Mouse (Mus musculus) MEL (cell line): ENCODE measurements around the gene Mesd. TPM values are rescaled to one million over a fixed set of nuclear protein-coding genes. Genes with fewer than 3 reads are reported as not detected.

Experiments used
- DNase-seq: peaks from one replicate; pipeline ENCODE4 v3.0.0; 2011; ENCODE audit warnings: low read depth, low spot score
- H3K27ac ChIP-seq: 2 replicates; pipeline ENCODE4 v1.5.1; 2012; ENCODE audit warnings: low read depth, mild to moderate bottlenecking, control low read depth, low read length, moderate library complexity; ENCODE audit not compliant: control insufficient read depth
- H3K27me3 ChIP-seq, 2 experiments: fragments of 150-350 bp in 1 of 2; sonication (generic) in 1 of 2; 2 replicates each; pipeline ENCODE4 v1.6.1; 2012; ENCODE audit warnings: low read length in 2 of 2, mild to moderate bottlenecking in 2 of 2, improper control_type of control experiment in 1 of 2, moderate library complexity in 1 of 2; ENCODE audit not compliant: insufficient read depth in 2 of 2, control insufficient read depth in 1 of 2
- H3K36me3 ChIP-seq, 2 experiments: 2 replicates each; pipeline ENCODE4 v1.6.1; 2012 to 2014; ENCODE audit warnings: low read length in 2 of 2, improper control_type of control experiment in 1 of 2, inconsistent platforms in 1 of 2, mild to moderate bottlenecking in 1 of 2; ENCODE audit not compliant: insufficient read depth in 2 of 2, control insufficient read depth in 1 of 2
- H3K4me1 ChIP-seq, 2 experiments: fragments of 150-350 bp in 1 of 2; sonication (generic) in 1 of 2; 2 replicates each; pipeline ENCODE4 v1.6.1; 2012; ENCODE audit warnings: low read length in 2 of 2, improper control_type of control experiment in 1 of 2, mild to moderate bottlenecking in 1 of 2; ENCODE audit not compliant: insufficient read depth in 2 of 2, control insufficient read depth in 1 of 2
- H3K4me3 ChIP-seq, 2 experiments: fragments of 150-350 bp in 1 of 2; sonication (generic) in 1 of 2; 2 replicates each; pipeline ENCODE4 v1.5.1; 2012; ENCODE audit warnings: low read depth in 2 of 2, low read length in 2 of 2, mild to moderate bottlenecking in 2 of 2, moderate library complexity in 2 of 2, control low read depth in 1 of 2, improper control_type of control experiment in 1 of 2; ENCODE audit not compliant: control insufficient read depth in 1 of 2, insufficient read depth in 1 of 2
- H3K79me2 ChIP-seq: 2 replicates; pipeline ENCODE4 v1.6.1; 2012; ENCODE audit warnings: mild to moderate bottlenecking, low read length, moderate library complexity; ENCODE audit not compliant: control insufficient read depth, poor library complexity, insufficient read depth
- H3K9ac ChIP-seq: 2 replicates; pipeline ENCODE4 v1.6.1; 2012; ENCODE audit warnings: low read depth, mild to moderate bottlenecking, control low read depth, low read length, moderate library complexity; ENCODE audit not compliant: control insufficient read depth, poor library complexity, severe bottlenecking
- H3K9me3 ChIP-seq: fragments of 150-350 bp; sonication (generic); replicated peaks from 2 replicates; pipeline ENCODE4 v1.6.1; 2012; ENCODE audit warnings: mild to moderate bottlenecking, low read length, improper control_type of control experiment, moderate library complexity; ENCODE audit not compliant: insufficient read depth
- BHLHE40 ChIP-seq: IDR thresholded peaks from 2 replicates; pipeline ENCODE4 v1.6.1; 2012; ENCODE audit warnings: low read depth, mild to moderate bottlenecking, inconsistent platforms, low read length, improper control_type of control experiment, borderline replicate concordance
- CHD1 ChIP-seq: IDR thresholded peaks from 2 replicates; pipeline ENCODE4 v1.6.1; 2012; ENCODE audit warnings: low read depth, mild to moderate bottlenecking, inconsistent platforms, low read length, improper control_type of control experiment
- CTCF ChIP-seq, 3 experiments: IDR thresholded peaks in 2 of 3; conservative IDR thresholded peaks in 1 of 3; 2 replicates each; pipeline ENCODE4 v1.5.1; 2011 to 2012; ENCODE audit warnings: low read length in 3 of 3, low read depth in 2 of 3, mild to moderate bottlenecking in 2 of 3, improper control_type of control experiment in 1 of 3, inconsistent platforms in 1 of 3, mixed read lengths in 1 of 3, moderate library complexity in 1 of 3; ENCODE audit not compliant: control insufficient read depth in 1 of 3, insufficient read depth in 1 of 3, poor library complexity in 1 of 3, severe bottlenecking in 1 of 3
- ELF1 ChIP-seq: IDR thresholded peaks from 2 replicates; pipeline ENCODE4 v1.6.1; 2014; ENCODE audit warnings: low read depth, mild to moderate bottlenecking, inconsistent platforms, low read length, improper control_type of control experiment, moderate library complexity
- EP300 ChIP-seq, 2 experiments: IDR thresholded peaks; 2 replicates each; pipeline ENCODE4 v1.6.1; 2011; ENCODE audit warnings: improper control_type of control experiment in 2 of 2, low read length in 2 of 2, low read depth in 1 of 2, mild to moderate bottlenecking in 1 of 2
- ETS1 ChIP-seq: IDR thresholded peaks from 2 replicates; pipeline ENCODE4 v1.6.1; 2012; ENCODE audit warnings: low read depth, mild to moderate bottlenecking, inconsistent platforms, low read length, improper control_type of control experiment, moderate library complexity
- GABPA ChIP-seq: IDR thresholded peaks from 2 replicates; pipeline ENCODE4 v1.6.1; 2012; ENCODE audit warnings: low read depth, mild to moderate bottlenecking, inconsistent platforms, low read length, improper control_type of control experiment, moderate library complexity
- HCFC1 ChIP-seq: IDR thresholded peaks from 2 replicates; pipeline ENCODE4 v1.6.1; 2012; ENCODE audit warnings: low read depth, mild to moderate bottlenecking, inconsistent platforms, low read length, improper control_type of control experiment, moderate library complexity
- KAT2A ChIP-seq: conservative IDR thresholded peaks from 2 replicates; pipeline ENCODE4 v1.6.1; 2012; ENCODE audit warnings: low read depth, low read length, improper control_type of control experiment, inconsistent platforms
- MAZ ChIP-seq: IDR thresholded peaks from 2 replicates; pipeline ENCODE4 v1.6.1; 2012; ENCODE audit warnings: low read depth, mild to moderate bottlenecking, inconsistent platforms, low read length, improper control_type of control experiment
- MEF2A ChIP-seq: IDR thresholded peaks from 2 replicates; pipeline ENCODE4 v1.6.1; 2014; ENCODE audit warnings: low read depth, mild to moderate bottlenecking, inconsistent platforms, low read length, improper control_type of control experiment; ENCODE audit not compliant: poor library complexity, insufficient replicate concordance, severe bottlenecking; ENCODE audit errors: extremely low read depth
- MXI1 ChIP-seq: IDR thresholded peaks from 2 replicates; pipeline ENCODE4 v1.6.1; 2011; ENCODE audit warnings: mild to moderate bottlenecking, low read depth, low read length, improper control_type of control experiment
- MYB ChIP-seq: IDR thresholded peaks from 2 replicates; pipeline ENCODE4 v1.6.1; 2011; ENCODE audit warnings: mild to moderate bottlenecking, low read depth, low read length, improper control_type of control experiment
- NELFE ChIP-seq: IDR thresholded peaks from 2 replicates; pipeline ENCODE4 v1.6.1; 2011; ENCODE audit warnings: low read depth, low read length, improper control_type of control experiment
- NRF1 ChIP-seq: IDR thresholded peaks from 2 replicates; pipeline ENCODE4 v1.6.1; 2014; ENCODE audit warnings: low read depth, mild to moderate bottlenecking, inconsistent platforms, low read length, improper control_type of control experiment, moderate library complexity; ENCODE audit not compliant: poor library complexity, insufficient read depth, severe bottlenecking
- POLR2A ChIP-seq, 2 experiments: IDR thresholded peaks; 2 replicates each; pipeline ENCODE4 v1.6.1; 2011 to 2012; ENCODE audit warnings: low read length in 2 of 2, mild to moderate bottlenecking in 2 of 2, control low read depth in 1 of 2, improper control_type of control experiment in 1 of 2, low read depth in 1 of 2, moderate library complexity in 1 of 2; ENCODE audit not compliant: control insufficient read depth in 1 of 2, insufficient read depth in 1 of 2, poor library complexity in 1 of 2
- POLR2AphosphoS2 ChIP-seq: IDR thresholded peaks from 2 replicates; pipeline ENCODE4 v1.6.1; 2011; ENCODE audit warnings: low read length, improper control_type of control experiment
- RAD21 ChIP-seq: IDR thresholded peaks from 2 replicates; pipeline ENCODE4 v1.6.1; 2011; ENCODE audit warnings: mild to moderate bottlenecking, low read depth, low read length, improper control_type of control experiment
- RCOR1 ChIP-seq: IDR thresholded peaks from 2 replicates; pipeline ENCODE4 v1.6.1; 2012; ENCODE audit warnings: low read depth, mild to moderate bottlenecking, inconsistent platforms, low read length, improper control_type of control experiment
- SIN3A ChIP-seq: IDR thresholded peaks from 2 replicates; pipeline ENCODE4 v1.6.1; 2012; ENCODE audit warnings: low read length, improper control_type of control experiment, inconsistent platforms
- TAL1 ChIP-seq: IDR thresholded peaks from 2 replicates; pipeline ENCODE4 v1.6.1; 2012; ENCODE audit warnings: mild to moderate bottlenecking, inconsistent platforms, low read length, moderate library complexity, mixed read lengths
- TBP ChIP-seq: IDR thresholded peaks from 2 replicates; pipeline ENCODE4 v1.8.0; 2011; ENCODE audit warnings: low read depth, low read length, improper control_type of control experiment
- TCF12 ChIP-seq: IDR thresholded peaks from 2 replicates; pipeline ENCODE4 v1.6.1; 2014; ENCODE audit warnings: low read depth, mild to moderate bottlenecking, inconsistent platforms, low read length, improper control_type of control experiment, moderate library complexity
- UBTF ChIP-seq: IDR thresholded peaks from 2 replicates; pipeline ENCODE4 v1.6.1; 2012; ENCODE audit warnings: low read depth, mild to moderate bottlenecking, inconsistent platforms, low read length, improper control_type of control experiment, moderate library complexity, borderline replicate concordance; ENCODE audit not compliant: insufficient read depth
- USF1 ChIP-seq: IDR thresholded peaks from 2 replicates; pipeline ENCODE4 v1.6.1; 2014; ENCODE audit warnings: low read depth, mild to moderate bottlenecking, inconsistent platforms, low read length, improper control_type of control experiment, moderate library complexity
- ZMIZ1 ChIP-seq: IDR thresholded peaks from 2 replicates; pipeline ENCODE4 v1.6.1; 2012; ENCODE audit warnings: low read depth, mild to moderate bottlenecking, inconsistent platforms, low read length, improper control_type of control experiment, moderate library complexity
- ZNF384 ChIP-seq: IDR thresholded peaks from 2 replicates; pipeline ENCODE4 v1.6.1; 2012; ENCODE audit warnings: low read depth, mild to moderate bottlenecking, inconsistent platforms, low read length, improper control_type of control experiment
- polyA plus RNA-seq, 2 experiments: library from polyadenylated mRNA; stranded (reverse) in 1 of 2; unstranded in 1 of 2; fragments of >175 nt in 1 of 2; fragments of >200 nt in 1 of 2; gene quantifications; 2 replicates each; pipeline versions ENCODE4 v1.2.1 to v1.2.4; 2012; ENCODE audit warnings: low replicate concordance in 2 of 2, low read depth in 1 of 2; ENCODE audit not compliant: insufficient read length in 2 of 2, insufficient read depth in 1 of 2, missing spikeins in 1 of 2
- total RNA-seq: library from RNA; depleted of rRNA; stranded (reverse); fragments of 300-350 nt; gene quantifications from 2 replicates; pipeline ENCODE4 v1.2.3, GENCODE M21; 2012; rRNA removed

Mesd gene
- total RNA-seq (75.8 and 83.3 TPM in 2 replicates), polyA plus RNA-seq (100 to 1,000 TPM in 1 of 2 experiments, 10 to 100 TPM in 1; 64.5 to 135 TPM)

DNA sequence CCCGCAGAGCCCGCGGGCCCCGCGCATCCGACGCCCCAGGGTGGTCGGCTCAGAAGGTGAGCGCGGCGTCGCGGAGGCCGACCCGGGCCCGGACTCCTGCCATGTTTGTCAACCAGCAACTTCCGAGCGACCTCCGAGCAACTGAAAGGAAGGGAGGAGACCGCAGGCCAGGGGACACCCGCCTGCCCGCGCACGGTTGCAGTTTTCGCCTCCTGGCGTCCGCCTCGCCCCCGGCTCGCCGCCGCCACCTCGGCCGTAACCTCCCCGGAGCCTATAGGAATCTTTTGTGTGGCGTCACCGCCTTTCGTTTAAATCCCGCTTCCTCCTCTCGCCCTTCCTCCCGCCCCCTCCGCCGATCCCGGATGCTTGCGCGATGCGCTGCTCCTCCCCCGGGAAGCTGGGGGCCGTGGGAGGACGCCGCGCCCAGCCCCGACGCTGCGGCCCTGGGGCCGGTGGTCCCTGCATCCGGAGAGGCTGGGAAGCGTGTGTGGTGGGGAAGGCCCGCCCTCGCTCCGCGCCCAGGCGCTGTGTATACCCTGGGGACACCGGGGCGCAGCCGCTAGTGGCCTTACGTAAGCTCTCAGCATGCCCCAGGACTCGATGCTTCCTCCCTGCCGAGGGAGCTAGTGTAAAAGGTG lies at the start of gene Mesd, which contains the start of gene Tlnrd1:
Gene Mesd (plus strand): TSS at position 446 of the 638 bp plus-strand sequence.
Gene Tlnrd1 (minus strand): TSS at position 285 of the 638 bp plus-strand sequence.
- H3K36me3 ChIP-seq, result peaks cover 0 to 37% of the 10 kb centered on the region in 2 experiments; a peak in 2 of 4 replicates
- H3K9me3 ChIP-seq, result no peaks in the 10 kb centered on the region
- H3K79me2 ChIP-seq, result peaks cover 28% of the 10 kb centered on the region
- TF ChIP-seq MEF2A, result no peak
- TF ChIP-seq RCOR1, result no peak
- TF ChIP-seq KAT2A, result no peak
- 0 out of 2 replicates have a peak, but pooled peaks have one; percentile 12 for TF ChIP-seq SIN3A
- TF ChIP-seq MAZ, result peak; percentile 91
- no peak for TF ChIP-seq ZNF384
- TF ChIP-seq NELFE, result peak; percentile 68
- 0 out of 2 replicates have a peak, but pooled peaks have one; percentile 39 for TF ChIP-seq CHD1
- TF ChIP-seq EP300 (IDR thresholded peaks at IDR 0.05; ENCODE audit: low read depth in 1 of 2, low read length in 2 of 2), result peak in 1 of 2 experiments; percentile 3; a peak in 2 of 4 replicates
- peak; percentile 38; the same call in 1 of the 2 replicates for TF ChIP-seq NRF1
- TF ChIP-seq CTCF (IDR thresholded peaks at IDR 0.05 in 2 of 3, conservative IDR thresholded peaks at IDR 0.05 in 1 of 3; ENCODE audit: control insufficient read depth in 1 of 3, insufficient read depth in 1 of 3, low read depth in 2 of 3, low read length in 3 of 3, poor library complexity in 1 of 3, severe bottlenecking in 1 of 3), result no peak
- TF ChIP-seq MYB, result no peak
- peak; percentile 49; the same call in 1 of the 2 replicates for TF ChIP-seq ZMIZ1
- TF ChIP-seq TCF12, result peak; percentile 5; the same call in 1 of the 2 replicates
- TF ChIP-seq POLR2A (IDR thresholded peaks at IDR 0.05; ENCODE audit: control insufficient read depth in 1 of 2, insufficient read depth in 1 of 2, low read depth in 1 of 2, low read length in 2 of 2, poor library complexity in 1 of 2), result peak; percentile 77 to 88
- no peak for TF ChIP-seq RAD21
- peak; percentile 58 for TF ChIP-seq ETS1
- TF ChIP-seq HCFC1, result peak; percentile 69
- TF ChIP-seq USF1, result no peak
- TF ChIP-seq ELF1, result peak; percentile 88
- TF ChIP-seq POLR2AphosphoS2, result peak; percentile 48; the same call in 1 of the 2 replicates
- no peak for TF ChIP-seq GABPA
- no peak; the same call in none of the 2 replicates for TF ChIP-seq MXI1
- no peak for TF ChIP-seq UBTF
- no peak for TF ChIP-seq TAL1
- peak; percentile 60; the same call in 1 of the 2 replicates for TF ChIP-seq TBP
- TF ChIP-seq BHLHE40, result no peak
- TF ChIP-seq, all 39 proteins: peak for 14
- Histone ChIP-seq H3K27me3 (no peaks in the 10 kb centered on the region), H3K4me1 (peaks cover 7 to 24% of the 10 kb centered on the region in 2 experiments), H3K4me3 (peak within 1 kb of the TSS; percentile 83 to 93), H3K27ac (peak within 1 kb of the TSS; percentile 98), H3K9ac (peak within 1 kb of the TSS; percentile 97)
- peak; percentile 94 for DNase-seq
